Mouse (Mus musculus) hindbrain, embryonic 16.5 days (tissue): Measurements from ENCODE around the gene Cox15. TPM values are rescaled to one million over a fixed set of nuclear protein-coding genes. Genes with fewer than 3 reads are reported as not detected.

ENCODE experiments used
- ATAC-seq: fragments of 200-750 bp; cut with Nextera tagmentation; 2 replicates; pipeline ENCODE4 v1.8.0; 2017; ENCODE audit warnings: moderate TSS enrichment, moderate library complexity
- H3K27ac ChIP-seq: fragments of 300-500 bp; sonication (generic); 2 replicates; pipeline ENCODE4 v1.5.1; 2014; ENCODE audit warnings: low read depth, mild to moderate bottlenecking, control low read depth, low read length, moderate library complexity
- H3K27me3 ChIP-seq: fragments of 300-500 bp; sonication (generic); replicated peaks from 2 replicates; pipeline ENCODE4 v1.6.1; 2014; ENCODE audit warnings: low read length; ENCODE audit not compliant: control insufficient read depth, insufficient read depth
- H3K36me3 ChIP-seq: fragments of 300-500 bp; sonication (generic); 2 replicates; pipeline ENCODE4 v1.6.1; 2014; ENCODE audit warnings: mild to moderate bottlenecking, low read length, moderate library complexity, mixed read lengths; ENCODE audit not compliant: control insufficient read depth, insufficient read depth
- H3K4me1 ChIP-seq: fragments of 300-500 bp; sonication (generic); 2 replicates; pipeline ENCODE4 v1.6.1; 2014; ENCODE audit warnings: low read depth, low read length; ENCODE audit not compliant: control insufficient read depth, insufficient read depth
- H3K4me2 ChIP-seq: fragments of 300-500 bp; sonication (generic); 2 replicates; pipeline ENCODE4 v1.6.1; 2014; ENCODE audit warnings: mild to moderate bottlenecking, low read length, control low read depth, moderate library complexity
- H3K4me3 ChIP-seq: fragments of 300-500 bp; sonication (generic); 2 replicates; pipeline ENCODE4 v1.5.1; 2014; ENCODE audit warnings: mild to moderate bottlenecking, low read length, control low read depth, moderate library complexity
- H3K9ac ChIP-seq: fragments of 300-500 bp; sonication (generic); 2 replicates; pipeline ENCODE4 v1.6.1; 2014; ENCODE audit warnings: low read depth, mild to moderate bottlenecking, control low read depth, low read length, moderate library complexity
- H3K9me3 ChIP-seq: fragments of 300-500 bp; sonication (generic); 2 replicates; pipeline ENCODE4 v1.6.1; 2014; ENCODE audit warnings: mild to moderate bottlenecking, low read length, moderate library complexity; ENCODE audit not compliant: control insufficient read depth
- WGBS: fragments of 180-500 bp; shearing (Covaris S2); extraction: QIAGEN DNeasy Blood & Tissue Kit; methylation state at CpG from one replicate; pipeline ENCODE4 v1.1.7; 2014; 5-methylcytosine and 5-hydroxymethylcytosine counted together
- polyA plus RNA-seq: library from polyadenylated mRNA; unstranded; fragments of >200 nt; fragmentation: Nextera tagmentation; extraction: Ambion mirVana; gene quantifications from 2 replicates; pipeline ENCODE4 v1.2.1, GENCODE M21; 2015

Gene Cox15
- polyA plus RNA-seq, 1 experiment from 2014 or later: 13.2 TPM

DNA sequence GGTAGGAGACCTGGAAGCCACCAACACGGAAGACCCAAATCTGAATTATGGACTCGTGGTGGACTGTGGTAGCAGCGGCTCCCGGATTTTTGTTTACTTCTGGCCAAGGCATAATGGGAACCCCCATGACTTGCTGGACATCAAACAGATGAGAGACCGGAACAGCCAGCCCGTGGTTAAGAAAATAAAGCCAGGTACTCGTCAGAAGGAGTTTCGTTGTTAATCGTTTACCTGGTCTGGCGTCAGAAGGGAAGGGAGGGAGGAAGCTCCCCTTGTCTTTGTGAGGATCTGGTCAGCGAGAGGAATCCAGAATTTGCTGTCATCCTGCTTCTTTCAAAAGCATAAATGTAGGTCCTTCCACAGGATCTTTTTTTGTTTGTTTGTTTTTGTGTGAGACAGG is 48.6 kb downstream of the Cox15 start:
- peaks cover 29% of the 10 kb centered on the region for H3K36me3 ChIP-seq
- H3K27ac ChIP-seq: no peak overlapping the region
- no peak for ATAC-seq
- H3K27me3 ChIP-seq: no peaks in the 10 kb centered on the region
- no peaks in the 10 kb centered on the region for H3K4me1 ChIP-seq
- 82% methylated on average over 11 of the region's 11 CpGs for WGBS
- no peaks in the 10 kb centered on the region for H3K9me3 ChIP-seq
- no peak overlapping the region for H3K4me2 ChIP-seq
- no peak overlapping the region for H3K9ac ChIP-seq
- H3K4me3 ChIP-seq: no peak overlapping the region

GRCm38 (mm10) chr19:43699763-43700155 is 53.0 kb downstream of the Cox15 start:
- H3K9ac ChIP-seq: no peak overlapping the region
- no peaks in the 10 kb centered on the region for H3K4me1 ChIP-seq
- H3K36me3 ChIP-seq: peaks cover 13% of the 10 kb centered on the region
- no peaks in the 10 kb centered on the region for H3K27me3 ChIP-seq
- ATAC-seq: no peak
- no peak overlapping the region for H3K4me3 ChIP-seq
- WGBS: 86% methylated on average over 6 of the region's 6 CpGs
- H3K27ac ChIP-seq: no peak overlapping the region
- H3K4me2 ChIP-seq: no peak overlapping the region
- H3K9me3 ChIP-seq: no peaks in the 10 kb centered on the region

GRCm38 (mm10) chr19:43699021-43699762 is 53.6 kb downstream of the Cox15 start:
- WGBS: 82% methylated on average over 11 of the region's 11 CpGs
- Histone ChIP-seq H3K27ac (no peak overlapping the region), H3K4me1 (no peaks in the 10 kb centered on the region), H3K4me3 (no peak overlapping the region), H3K36me3 (peaks cover 12% of the 10 kb centered on the region; the same call in 1 of the 2 replicates), H3K27me3 (no peaks in the 10 kb centered on the region), H3K9ac (no peak overlapping the region), H3K9me3 (no peaks in the 10 kb centered on the region), H3K4me2 (no peak overlapping the region)
- no peak for ATAC-seq

DNA sequence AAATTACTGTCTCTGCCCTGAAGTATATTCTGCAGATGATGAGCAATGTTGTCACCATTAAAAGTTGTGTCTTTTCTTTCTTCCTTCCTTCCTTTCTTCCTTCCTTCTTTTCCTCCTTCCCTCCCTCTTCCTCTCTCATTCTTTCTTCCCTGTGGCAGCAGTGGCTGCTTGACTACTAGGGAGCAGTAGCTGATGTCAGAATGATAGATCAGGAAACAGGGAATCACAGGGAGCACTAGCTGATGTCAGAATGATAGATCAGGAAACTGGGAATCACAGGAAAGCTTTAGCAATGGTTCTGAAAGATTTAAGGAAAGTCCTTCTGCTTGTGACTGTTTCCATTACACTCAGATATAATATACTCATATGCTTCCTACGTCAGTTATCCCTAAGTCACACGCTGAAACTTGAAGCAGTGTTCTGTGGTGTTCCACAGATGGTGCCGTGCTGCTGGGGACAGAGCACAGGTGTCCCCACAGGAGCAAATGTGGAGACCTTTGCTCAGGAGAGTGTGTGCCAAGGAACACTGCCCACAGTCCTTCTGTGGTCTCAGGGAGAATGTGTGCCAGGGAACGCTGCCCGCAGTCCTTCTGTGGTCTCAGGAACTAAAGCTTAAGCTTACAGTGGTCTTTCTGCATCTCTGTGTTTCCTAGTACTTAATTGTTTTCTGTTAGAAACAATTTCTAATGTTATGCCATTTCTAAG is 55.0 kb downstream of the Cox15 start:
- H3K9me3 ChIP-seq: no peaks in the 10 kb centered on the region
- no peaks in the 10 kb centered on the region for H3K27me3 ChIP-seq
- H3K9ac ChIP-seq: no peak overlapping the region
- H3K4me2 ChIP-seq: no peak overlapping the region
- peaks cover 1% of the 10 kb centered on the region; the same call in 1 of the 2 replicates for H3K4me1 ChIP-seq
- ATAC-seq: no peak
- WGBS: 86% methylated on average over 5 of the region's 5 CpGs
- H3K27ac ChIP-seq: no peak overlapping the region
- no peak overlapping the region for H3K4me3 ChIP-seq
- peaks cover 12% of the 10 kb centered on the region; the same call in 1 of the 2 replicates for H3K36me3 ChIP-seq

- peaks cover 9% of the 10 kb centered on the region; the same call in 1 of the 2 replicates for H3K36me3 ChIP-seq
- H3K27ac ChIP-seq: no peak overlapping the region
- no peak overlapping the region for H3K9ac ChIP-seq
- WGBS: 40% methylated on average over 10 of the region's 10 CpGs
- H3K27me3 ChIP-seq: no peaks in the 10 kb centered on the region
- H3K9me3 ChIP-seq: no peaks in the 10 kb centered on the region
- H3K4me2 ChIP-seq: no peak overlapping the region
- no peak for ATAC-seq
- H3K4me3 ChIP-seq: no peak overlapping the region
- peaks cover 9% of the 10 kb centered on the region for H3K4me1 ChIP-seq
These were observed 57.3 kb downstream of the Cox15 start for GRCm38 (mm10) chr19:43695514-43695964.

GRCm38 (mm10) chr19:43692815-43693214 is 60.0 kb downstream of the Cox15 start:
- no peak for ATAC-seq
- Histone ChIP-seq H3K4me2 (peak overlapping the region; percentile 17; the same call in 1 of the 2 replicates), H3K4me1 (peaks cover 17% of the 10 kb centered on the region)

GRCm38 (mm10) chr19:43689419-43690246 is 63.2 kb downstream of the Cox15 start, which contains the start of gene Entpd7:
Gene Entpd7, plus strand, starts transcription at chr19:43689672.
- Histone ChIP-seq H3K4me2 (peak within 1 kb of the TSS; percentile 79), H3K9ac (peak within 1 kb of the TSS; percentile 93), H3K9me3 (no peaks in the 10 kb centered on the region), H3K36me3 (peaks cover 2% of the 10 kb centered on the region; the same call in 1 of the 2 replicates), H3K4me1 (peaks cover 17% of the 10 kb centered on the region), H3K27ac (peak within 1 kb of the TSS; percentile 79), H3K27me3 (no peaks in the 10 kb centered on the region), H3K4me3 (peak within 1 kb of the TSS; percentile 93)
- peak; percentile 99 for ATAC-seq
- WGBS: under 1% methylated on average over 58 of the region's 60 CpGs

More at GRCm38 (mm10) chr19:43692815-43693214, 60.0 kb downstream of the Cox15 start:
- Histone ChIP-seq H3K9ac (no peak overlapping the region), H3K36me3 (peaks cover 2% of the 10 kb centered on the region; the same call in 1 of the 2 replicates), H3K27me3 (no peaks in the 10 kb centered on the region), H3K4me3 (no peak overlapping the region), H3K9me3 (no peaks in the 10 kb centered on the region), H3K27ac (no peak overlapping the region)
- 62% methylated on average over 14 of the region's 14 CpGs for WGBS
